Mouse (Mus musculus) intestine, embryonic 15.5 days (tissue): ENCODE results near the gene Klc2. TPM values are rescaled to one million over a fixed set of nuclear protein-coding genes. Genes with fewer than 3 reads are reported as not detected.

ENCODE experiments used
- ATAC-seq: fragments of 200-750 bp; cut with Nextera tagmentation; 2 replicates; pipeline ENCODE4 v1.8.0; 2017; ENCODE audit warnings: moderate TSS enrichment, moderate library complexity
- H3K27ac ChIP-seq: fragments of 300-500 bp; sonication (generic); 2 replicates; pipeline ENCODE4 v1.5.1; 2015; ENCODE audit warnings: mild to moderate bottlenecking, inconsistent platforms
- H3K27me3 ChIP-seq: fragments of 300-500 bp; sonication (generic); replicated peaks from 2 replicates; pipeline ENCODE4 v1.6.1; 2015; ENCODE audit warnings: inconsistent platforms
- H3K36me3 ChIP-seq: fragments of 300-500 bp; sonication (generic); 2 replicates; pipeline ENCODE4 v1.6.1; 2015; ENCODE audit warnings: inconsistent platforms
- H3K4me1 ChIP-seq: fragments of 300-500 bp; sonication (generic); replicated peaks from 2 replicates; pipeline ENCODE4 v1.6.1; 2015; ENCODE audit warnings: inconsistent platforms
- H3K4me2 ChIP-seq: fragments of 300-500 bp; sonication (generic); replicated peaks from 2 replicates; pipeline ENCODE4 v1.6.1; 2015; ENCODE audit warnings: mild to moderate bottlenecking, inconsistent platforms
- H3K4me3 ChIP-seq: fragments of 300-500 bp; sonication (generic); replicated peaks from 2 replicates; pipeline ENCODE4 v1.5.1; 2015; ENCODE audit warnings: inconsistent platforms
- H3K9ac ChIP-seq: fragments of 300-500 bp; sonication (generic); 2 replicates; pipeline ENCODE4 v1.6.1; 2015; ENCODE audit warnings: inconsistent platforms
- H3K9me3 ChIP-seq: fragments of 300-500 bp; sonication (generic); 2 replicates; pipeline ENCODE4 v1.6.1; 2016; ENCODE audit warnings: inconsistent platforms
- WGBS: fragments of 180-500 bp; shearing (Covaris S2); methylation state at CpG from one replicate; pipeline ENCODE4 v1.1.7; 2015; 5-methylcytosine and 5-hydroxymethylcytosine counted together
- polyA plus RNA-seq: library from polyadenylated mRNA; unstranded; fragments of >200 nt; fragmentation: Nextera tagmentation; extraction: Ambion mirVana; gene quantifications from 2 replicates; pipeline ENCODE4 v1.2.1, GENCODE M21; 2015

Klc2 gene
- polyA plus RNA-seq, 1 experiment from 2014 or later, result 16.6 TPM

DNA sequence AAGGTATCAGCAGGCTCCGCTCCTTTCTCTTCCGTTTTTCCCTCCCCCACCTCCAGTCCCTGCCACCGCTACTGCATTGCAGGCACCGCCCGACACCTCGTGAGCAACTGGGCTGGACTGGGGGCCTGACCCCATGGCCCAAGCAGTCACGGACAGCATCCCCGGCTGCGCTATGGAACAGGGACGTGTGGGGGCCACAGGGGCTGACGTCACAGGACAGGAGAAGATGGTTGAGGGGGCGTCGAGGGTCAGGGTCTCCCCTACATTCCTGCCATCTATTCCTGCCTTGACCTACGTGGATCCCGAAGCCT, 33.6 kb downstream of the Klc2 start:
- peaks cover 63% of the 10 kb centered on the region for H3K27me3 ChIP-seq

DNA sequence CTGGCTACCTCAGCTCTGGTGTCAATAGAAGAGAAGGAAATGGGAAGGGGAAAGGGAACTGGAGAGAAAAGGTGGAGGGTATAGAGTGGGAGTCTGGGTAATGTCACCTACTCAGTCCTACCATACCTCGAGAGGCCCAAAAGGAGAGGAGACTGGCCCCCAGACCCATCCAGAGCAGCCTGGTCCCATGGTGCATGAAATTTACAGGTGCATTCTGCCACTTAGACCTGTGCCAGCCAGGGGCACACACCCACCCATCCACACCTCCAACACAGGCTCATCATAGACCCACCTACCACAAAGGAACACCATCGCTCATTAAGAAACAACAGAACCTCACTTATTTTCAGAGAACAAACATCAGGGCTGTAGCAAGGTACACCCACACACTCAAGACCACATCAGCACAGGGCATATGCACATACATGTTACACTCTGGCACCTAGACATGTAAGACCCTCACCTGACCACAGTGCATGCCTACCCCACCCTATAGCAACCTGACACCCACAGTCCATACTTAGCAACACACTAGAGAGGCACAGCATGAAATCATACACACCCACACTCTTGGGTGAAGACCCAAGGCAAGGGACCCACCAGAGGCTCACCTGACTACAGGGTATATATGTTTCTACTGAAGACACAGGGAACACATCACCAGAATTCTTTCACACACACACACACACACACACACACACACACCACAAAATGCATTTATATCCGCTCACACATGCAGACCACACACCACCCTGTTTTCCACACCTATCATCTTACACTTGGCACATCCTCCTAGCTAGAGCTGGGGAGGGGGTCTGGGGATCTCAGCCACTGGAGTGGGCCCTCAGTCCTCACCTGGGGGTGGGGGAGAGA, 34.2 kb downstream of the Klc2 start:
- 63% methylated on average over 3 of the region's 3 CpGs for WGBS
- H3K4me2 ChIP-seq, result peak overlapping the region; percentile 89; the same call in 1 of the 2 replicates
- H3K4me3 ChIP-seq, result peak overlapping the region; percentile 48; the same call in 1 of the 2 replicates
- ATAC-seq, result no peak
- no peaks in the 10 kb centered on the region for H3K9me3 ChIP-seq
- no peak overlapping the region for H3K27ac ChIP-seq
- peaks cover 63% of the 10 kb centered on the region for H3K27me3 ChIP-seq
- H3K4me1 ChIP-seq, result peaks cover 17% of the 10 kb centered on the region
- no peak overlapping the region for H3K9ac ChIP-seq
- H3K36me3 ChIP-seq, result no peaks in the 10 kb centered on the region

More for the DNA sequence above, 33.6 kb downstream of the Klc2 start:
- H3K27ac ChIP-seq, result no peak overlapping the region
- no peak for ATAC-seq
- peaks cover 23% of the 10 kb centered on the region for H3K4me1 ChIP-seq
- 3% methylated on average over 15 of the region's 15 CpGs for WGBS
- H3K4me3 ChIP-seq, result peak overlapping the region; percentile 48
- peaks cover 2% of the 10 kb centered on the region; the same call in 1 of the 2 replicates for H3K36me3 ChIP-seq
- H3K9ac ChIP-seq, result peak overlapping the region; percentile 47; the same call in 1 of the 2 replicates
- H3K4me2 ChIP-seq, result peak overlapping the region; percentile 89
- H3K9me3 ChIP-seq, result no peaks in the 10 kb centered on the region

DNA sequence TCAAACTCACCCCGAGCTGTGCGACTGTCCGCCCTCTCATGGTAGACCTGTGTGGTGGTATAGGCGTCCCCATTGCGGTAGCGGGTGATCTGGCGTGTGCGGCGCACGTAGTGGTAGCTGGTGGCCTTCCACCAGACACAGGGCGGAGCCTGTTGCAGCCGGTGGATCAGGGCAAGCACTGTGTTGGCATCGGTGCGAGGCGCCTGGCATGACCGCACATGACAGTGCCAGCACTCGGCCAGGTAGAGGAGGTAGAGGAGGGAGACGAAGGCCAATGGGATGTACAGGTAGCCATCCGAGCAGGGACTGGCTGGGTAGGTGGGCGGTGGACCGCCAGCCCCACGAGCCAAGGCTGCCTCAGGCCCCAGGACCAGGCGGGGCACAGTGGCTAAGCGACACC, 35.8 kb downstream of the Klc2 start:
- WGBS, result 62% methylated on average over 24 of the region's 24 CpGs
- no peak for ATAC-seq

DNA sequence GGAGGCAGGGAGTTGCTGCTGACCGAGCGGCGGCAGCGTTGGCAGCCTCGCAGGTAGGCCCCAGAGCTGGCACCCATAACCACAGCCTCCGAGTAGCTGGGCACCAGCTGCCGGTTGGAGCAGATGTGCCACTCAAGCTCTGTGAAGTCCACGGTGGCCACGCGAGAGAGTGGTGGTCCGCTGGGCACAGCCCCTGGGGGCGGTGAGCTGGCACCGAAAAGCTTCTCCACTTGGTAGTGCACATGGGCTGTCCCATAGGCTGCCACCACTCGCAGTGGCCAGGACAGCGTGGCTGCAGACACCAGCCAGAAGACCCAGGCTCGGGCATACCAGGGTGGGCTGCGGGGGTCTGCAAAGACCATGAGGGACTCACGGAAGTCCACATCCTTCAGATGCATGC, 36.4 kb downstream of the Klc2 start:
- Histone ChIP-seq H3K4me1 (peaks cover 6% of the 10 kb centered on the region; the same call in 1 of the 2 replicates), H3K36me3 (no peaks in the 10 kb centered on the region), H3K9ac (no peak overlapping the region), H3K9me3 (no peaks in the 10 kb centered on the region), H3K27me3 (peaks cover 63% of the 10 kb centered on the region), H3K4me3 (no peak overlapping the region), H3K27ac (no peak overlapping the region), H3K4me2 (no peak overlapping the region)
- WGBS, result 54% methylated on average over 18 of the region's 18 CpGs
- ATAC-seq, result no peak

More for the DNA sequence above, 35.8 kb downstream of the Klc2 start:
- no peaks in the 10 kb centered on the region for H3K36me3 ChIP-seq
- H3K9ac ChIP-seq, result no peak overlapping the region
- H3K4me1 ChIP-seq, result peaks cover 11% of the 10 kb centered on the region; the same call in 1 of the 2 replicates
- H3K4me3 ChIP-seq, result no peak overlapping the region
- H3K27me3 ChIP-seq, result peaks cover 63% of the 10 kb centered on the region
- H3K4me2 ChIP-seq, result no peak overlapping the region
- H3K27ac ChIP-seq, result no peak overlapping the region
- no peaks in the 10 kb centered on the region for H3K9me3 ChIP-seq

DNA sequence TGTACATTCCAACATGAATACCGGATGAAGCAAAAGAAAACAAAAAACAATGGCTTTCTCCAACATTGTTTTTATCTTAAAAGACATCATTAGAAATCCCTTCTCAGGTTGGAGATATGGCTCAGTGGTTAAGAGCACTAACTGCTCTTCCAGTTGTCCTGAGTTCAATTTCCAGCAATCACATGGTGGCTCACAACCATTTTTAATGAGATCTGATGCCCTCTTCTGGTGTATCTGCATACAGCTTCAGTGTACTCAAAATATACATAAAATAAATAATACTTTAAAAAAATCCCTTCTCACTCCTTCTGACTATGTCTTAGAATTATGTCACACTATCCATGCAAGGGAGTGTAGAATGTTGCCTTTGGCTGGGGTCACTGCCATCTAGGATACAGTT, 39.1 kb downstream of the Klc2 start:
- ATAC-seq, result no peak
- Histone ChIP-seq H3K4me2 (no peak overlapping the region), H3K27me3 (peaks cover 41% of the 10 kb centered on the region), H3K9me3 (no peaks in the 10 kb centered on the region), H3K27ac (no peak overlapping the region), H3K9ac (no peak overlapping the region), H3K4me3 (no peak overlapping the region), H3K36me3 (no peaks in the 10 kb centered on the region), H3K4me1 (no peaks in the 10 kb centered on the region)
- WGBS, result 95% methylated on average over 1 of the region's 1 CpGs

DNA sequence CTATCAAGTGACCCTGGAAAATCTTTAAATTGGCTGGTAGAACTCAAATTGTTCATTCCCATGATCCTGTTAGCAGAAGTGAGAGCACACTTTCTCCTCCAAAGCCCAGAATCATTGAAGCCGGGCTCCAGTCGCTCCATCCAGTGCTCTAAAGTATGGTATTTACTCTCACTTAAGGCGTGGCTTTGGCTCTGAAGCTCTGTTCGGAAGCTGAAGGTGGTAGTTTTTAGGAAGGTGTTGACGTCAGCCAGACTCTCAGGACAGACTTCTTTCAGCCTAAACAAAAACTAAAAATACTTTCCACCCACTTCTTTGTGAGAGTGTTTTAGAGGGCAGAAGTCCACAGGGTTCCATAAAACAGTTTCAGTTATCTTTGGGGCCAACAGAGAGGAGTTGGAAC, 44.8 kb downstream of the Klc2 start:
- H3K4me3 ChIP-seq, result no peak overlapping the region
- no peak overlapping the region for H3K4me2 ChIP-seq
- 22% methylated on average over 5 of the region's 5 CpGs for WGBS

DNA sequence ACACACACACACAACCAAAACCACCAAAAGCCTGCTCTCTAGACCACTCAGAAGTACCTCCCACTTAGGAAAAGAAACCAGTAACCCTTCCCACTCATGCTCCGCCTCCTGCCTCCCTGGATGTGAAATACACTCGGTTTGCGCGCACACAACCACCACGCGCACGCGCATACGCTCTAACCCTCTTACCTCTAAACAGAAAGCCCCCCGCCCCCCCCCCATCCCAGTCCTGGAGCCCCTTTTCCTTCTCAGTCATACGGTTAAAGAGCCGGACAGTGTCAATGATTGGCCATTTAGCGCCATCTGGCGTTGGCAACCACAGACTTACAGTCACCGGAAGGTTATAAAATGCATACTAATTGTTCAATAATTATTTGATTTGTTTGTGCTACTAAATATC, 45.3 kb downstream of the Klc2 start:
- H3K9me3 ChIP-seq, result no peaks in the 10 kb centered on the region
- H3K4me1 ChIP-seq, result peaks cover 45% of the 10 kb centered on the region
- no peak; the same call in 1 of the 2 replicates for ATAC-seq
- peak overlapping the region; percentile 90 for H3K4me2 ChIP-seq
- H3K27me3 ChIP-seq, result peaks cover 18% of the 10 kb centered on the region
- H3K9ac ChIP-seq, result no peak overlapping the region
- no peaks in the 10 kb centered on the region for H3K36me3 ChIP-seq
- peak overlapping the region; percentile 55 for H3K4me3 ChIP-seq
- WGBS, result 2% methylated on average over 15 of the region's 15 CpGs
- no peak overlapping the region; the same call in 1 of the 2 replicates for H3K27ac ChIP-seq

More for the DNA sequence above, 44.8 kb downstream of the Klc2 start:
- Histone ChIP-seq H3K9me3 (no peaks in the 10 kb centered on the region), H3K36me3 (no peaks in the 10 kb centered on the region), H3K27me3 (peaks cover 13% of the 10 kb centered on the region), H3K27ac (no peak overlapping the region), H3K9ac (no peak overlapping the region), H3K4me1 (peaks cover 41% of the 10 kb centered on the region)
- no peak for ATAC-seq

DNA sequence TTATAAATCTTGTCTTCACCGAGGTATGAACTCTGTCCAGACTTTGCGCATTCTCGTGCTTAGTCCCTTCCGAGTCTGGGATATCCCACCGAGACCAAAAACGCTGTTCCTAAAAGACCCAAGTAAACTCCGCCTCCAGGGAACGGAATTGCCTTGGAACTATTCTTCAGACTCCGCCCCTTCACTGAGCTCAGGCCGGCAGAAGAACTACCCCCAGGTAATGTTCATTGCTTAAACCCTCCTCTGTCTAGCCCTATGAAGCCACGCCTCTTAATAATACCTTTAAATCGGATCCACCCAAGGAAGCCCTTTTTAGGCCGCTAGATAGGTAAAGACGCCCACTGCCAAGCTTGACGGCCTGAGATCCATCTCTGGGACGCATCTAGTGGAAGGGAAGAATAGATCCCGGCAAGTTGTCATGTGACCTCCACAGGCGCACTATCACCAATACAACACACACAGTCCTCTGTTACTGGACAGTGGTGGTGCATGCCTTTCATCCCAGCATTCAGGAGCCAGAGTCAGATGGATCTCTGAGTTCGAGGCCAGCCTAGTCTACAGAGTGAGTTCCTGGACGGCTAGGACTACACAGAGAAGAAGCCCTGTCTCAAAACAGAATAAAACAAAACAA, 45.9 kb downstream of the Klc2 start:
- H3K4me2 ChIP-seq, result peak overlapping the region; percentile 90
- peaks cover 49% of the 10 kb centered on the region for H3K4me1 ChIP-seq
- H3K9ac ChIP-seq, result no peak overlapping the region
- peak; percentile 36 for ATAC-seq
- H3K4me3 ChIP-seq, result peak overlapping the region; percentile 55
- H3K9me3 ChIP-seq, result no peaks in the 10 kb centered on the region
- H3K36me3 ChIP-seq, result no peaks in the 10 kb centered on the region
- WGBS, result 2% methylated on average over 20 of the region's 20 CpGs
- H3K27ac ChIP-seq, result peak overlapping the region; percentile 88
- H3K27me3 ChIP-seq, result peaks cover 21% of the 10 kb centered on the region

DNA sequence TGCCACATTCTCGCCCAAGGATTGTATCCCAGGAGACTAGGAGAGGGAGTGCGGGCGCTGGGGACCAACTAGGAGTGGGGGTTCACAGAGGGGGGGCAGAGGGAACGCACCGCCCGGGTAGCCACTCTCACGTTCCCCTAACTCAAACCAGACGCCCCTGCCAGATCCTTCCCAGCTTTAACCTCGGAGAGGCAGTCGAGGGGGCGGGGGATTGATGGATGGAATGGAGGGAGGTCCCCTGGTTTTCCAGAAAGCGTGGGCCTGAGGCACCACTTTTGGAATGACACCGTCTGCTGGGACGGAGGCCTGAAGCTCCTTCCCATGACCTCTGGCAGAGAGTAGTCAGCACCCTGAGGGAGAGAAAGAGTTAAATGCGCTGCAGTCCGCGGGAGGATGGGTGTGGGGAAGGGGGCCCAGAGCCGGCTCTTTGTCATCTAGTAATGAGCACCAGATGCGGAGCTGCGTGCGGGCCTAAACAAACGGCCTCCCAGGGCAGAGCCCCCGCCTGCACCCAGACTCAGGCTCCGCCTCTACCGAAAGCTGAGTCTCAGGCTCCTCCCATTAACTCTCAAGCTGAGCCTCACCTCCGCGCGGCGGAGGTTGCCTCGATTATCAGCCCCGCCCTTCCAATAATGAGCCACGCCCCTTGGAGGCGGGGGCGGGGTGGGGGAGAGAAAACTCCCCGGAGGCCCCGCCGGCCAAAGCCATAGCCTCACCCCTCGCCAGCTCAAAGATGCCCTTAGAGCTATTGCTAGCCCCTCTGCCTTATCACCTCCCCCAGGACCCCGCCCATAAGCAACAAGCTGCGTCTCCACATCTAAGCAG, 46.6 kb downstream of the Klc2 start:
- Histone ChIP-seq H3K4me2 (peak overlapping the region; percentile 90), H3K9ac (peak overlapping the region; percentile 48), H3K9me3 (no peaks in the 10 kb centered on the region), H3K36me3 (no peaks in the 10 kb centered on the region), H3K4me1 (peaks cover 56% of the 10 kb centered on the region), H3K27me3 (peaks cover 21% of the 10 kb centered on the region), H3K27ac (peak overlapping the region; percentile 88), H3K4me3 (peak overlapping the region; percentile 55)
- 2% methylated on average over 40 of the region's 40 CpGs for WGBS
- peak; percentile 90 for ATAC-seq

DNA sequence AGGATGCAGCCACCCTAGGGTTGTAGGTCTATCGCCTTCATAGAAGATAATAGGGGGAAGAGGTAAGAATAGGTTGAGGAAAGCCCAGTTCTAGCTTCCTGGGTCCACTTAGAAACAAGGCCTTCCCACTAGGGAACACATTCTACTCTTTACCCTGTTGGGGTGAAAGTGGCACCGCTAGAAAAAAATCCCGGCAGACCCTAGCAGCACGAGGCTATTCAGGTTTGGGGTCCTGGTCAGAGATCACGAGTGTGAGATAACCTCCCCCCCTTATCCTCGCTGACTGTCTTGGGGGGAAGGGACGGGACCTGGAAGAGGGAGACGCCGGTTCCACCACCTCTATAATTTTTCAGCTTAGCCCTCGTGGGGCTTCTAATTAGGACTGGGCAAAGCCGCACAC, 47.3 kb downstream of the Klc2 start:
- H3K27me3 ChIP-seq, result peaks cover 21% of the 10 kb centered on the region
- no peaks in the 10 kb centered on the region for H3K9me3 ChIP-seq
- ATAC-seq, result no peak
- peak overlapping the region; percentile 48 for H3K9ac ChIP-seq
- no peaks in the 10 kb centered on the region for H3K36me3 ChIP-seq
- H3K4me1 ChIP-seq, result peaks cover 57% of the 10 kb centered on the region
- peak overlapping the region; percentile 88 for H3K27ac ChIP-seq
- peak overlapping the region; percentile 90 for H3K4me2 ChIP-seq
- peak overlapping the region; percentile 55 for H3K4me3 ChIP-seq
- 9% methylated on average over 11 of the region's 11 CpGs for WGBS

DNA sequence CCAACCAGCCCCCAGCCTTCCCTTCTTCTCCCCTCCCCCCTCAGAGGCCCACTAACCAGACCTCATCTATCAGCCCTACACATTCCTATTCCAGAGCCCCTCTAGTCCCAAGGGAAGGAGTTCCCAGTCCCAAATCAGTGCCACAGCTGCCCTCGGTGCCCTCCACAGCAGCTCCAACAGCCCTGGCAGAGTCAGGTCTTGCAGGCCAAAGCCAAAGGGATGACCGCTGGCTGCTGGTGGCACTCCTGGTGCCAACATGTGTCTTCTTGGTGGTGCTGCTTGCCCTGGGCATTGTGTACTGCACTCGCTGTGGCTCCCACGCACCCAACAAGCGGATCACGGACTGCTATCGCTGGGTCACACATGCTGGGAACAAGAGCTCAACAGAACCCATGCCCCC, 48.4 kb downstream of the Klc2 start:
- Histone ChIP-seq H3K9me3 (no peaks in the 10 kb centered on the region), H3K9ac (peak overlapping the region; percentile 28), H3K27ac (peak overlapping the region; percentile 88; the same call in 1 of the 2 replicates), H3K36me3 (no peaks in the 10 kb centered on the region), H3K4me1 (peaks cover 62% of the 10 kb centered on the region), H3K27me3 (peaks cover 21% of the 10 kb centered on the region), H3K4me3 (peak overlapping the region; percentile 55), H3K4me2 (peak overlapping the region; percentile 90)
- ATAC-seq, result no peak
- 70% methylated on average over 7 of the region's 7 CpGs for WGBS

DNA sequence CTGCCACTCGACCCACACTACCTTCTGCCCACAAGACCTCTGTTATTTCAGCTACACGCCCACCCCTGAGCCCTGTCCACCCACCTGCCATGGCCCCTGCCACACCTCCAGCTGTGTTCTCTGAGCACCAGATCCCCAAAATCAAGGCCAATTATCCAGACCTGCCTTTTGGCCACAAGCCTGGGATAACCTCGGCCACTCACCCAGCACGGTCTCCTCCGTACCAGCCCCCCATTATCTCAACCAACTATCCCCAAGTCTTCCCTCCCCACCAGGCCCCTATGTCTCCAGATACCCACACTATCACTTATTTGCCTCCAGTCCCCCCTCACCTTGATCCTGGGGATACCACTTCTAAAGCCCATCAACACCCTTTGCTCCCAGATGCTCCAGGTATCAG, 48.9 kb downstream of the Klc2 start:
- WGBS, result 75% methylated on average over 5 of the region's 5 CpGs
- H3K4me3 ChIP-seq, result peak overlapping the region; percentile 55
- no peaks in the 10 kb centered on the region for H3K36me3 ChIP-seq
- no peaks in the 10 kb centered on the region for H3K9me3 ChIP-seq
- H3K27ac ChIP-seq, result no peak overlapping the region
- ATAC-seq, result no peak
- peaks cover 64% of the 10 kb centered on the region for H3K4me1 ChIP-seq
- peaks cover 21% of the 10 kb centered on the region for H3K27me3 ChIP-seq
- no peak overlapping the region; the same call in 1 of the 2 replicates for H3K9ac ChIP-seq
- peak overlapping the region; percentile 90 for H3K4me2 ChIP-seq
